Mouse (Mus musculus): ENCODE measurements around the gene Nutf2-ps1. TPM values are rescaled to one million over a fixed set of nuclear protein-coding genes. Genes with fewer than 3 reads are reported as not detected.

Nutf2-ps1 gene
- total RNA-seq, 2 experiments from 2014 or later: 88.1 to 98.9 TPM

DNA sequence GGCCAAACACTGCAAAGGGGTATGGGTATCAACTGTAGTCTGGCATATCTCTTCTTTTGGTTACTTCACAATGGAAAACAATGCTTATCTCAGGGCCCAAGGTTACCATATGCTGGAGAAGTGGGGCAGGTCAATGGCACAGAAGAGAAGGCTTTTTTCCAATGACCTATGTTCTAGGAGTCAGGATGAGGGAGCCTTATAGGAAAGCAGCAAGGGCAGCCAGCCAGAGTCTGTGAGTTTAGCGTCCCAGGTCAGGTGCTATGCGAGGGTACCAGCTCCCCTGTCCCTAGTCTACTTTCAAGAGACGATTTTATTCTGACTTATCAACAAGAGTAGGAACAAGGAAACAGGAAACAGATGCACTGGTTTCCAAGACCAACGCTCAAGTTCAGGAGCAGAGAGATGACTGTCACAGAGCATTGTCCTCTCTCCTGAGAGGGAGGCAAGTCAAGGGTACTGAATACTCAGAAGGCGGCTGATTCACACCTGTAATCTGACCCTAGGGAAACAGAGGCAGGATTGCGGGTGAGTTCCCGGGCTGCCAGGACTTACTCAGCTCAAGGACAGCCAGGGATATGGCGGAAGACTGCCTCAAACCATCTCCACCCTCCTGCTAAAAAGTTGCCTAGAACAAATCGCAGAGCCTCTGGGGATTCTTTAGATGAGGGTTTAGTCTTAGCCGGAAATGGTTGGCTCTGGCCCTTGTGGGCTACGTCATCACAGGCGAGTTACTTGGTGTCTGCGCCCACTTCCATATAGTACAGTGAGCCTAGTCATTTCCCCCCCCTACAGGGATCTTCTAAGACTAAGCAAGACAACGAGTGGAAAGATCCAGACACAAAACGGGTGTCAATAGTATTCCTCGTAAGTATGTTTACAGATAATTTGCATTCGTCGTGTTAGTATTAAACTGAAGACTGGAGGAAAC is 17.1 kb downstream of the Nutf2-ps1 start:
- no peak for DNase-seq (ENCODE audit: low spot score in 2 of 2)

GRCm38 (mm10) chr19:53571056-53571455 is 17.8 kb downstream of the Nutf2-ps1 start:
- no peak for DNase-seq (ENCODE audit: low spot score in 2 of 2)

- no peak for DNase-seq (ENCODE audit: low spot score in 2 of 2)
Observed at GRCm38 (mm10) chr19:53568553-53568952, 20.3 kb downstream of the Nutf2-ps1 start.

DNA sequence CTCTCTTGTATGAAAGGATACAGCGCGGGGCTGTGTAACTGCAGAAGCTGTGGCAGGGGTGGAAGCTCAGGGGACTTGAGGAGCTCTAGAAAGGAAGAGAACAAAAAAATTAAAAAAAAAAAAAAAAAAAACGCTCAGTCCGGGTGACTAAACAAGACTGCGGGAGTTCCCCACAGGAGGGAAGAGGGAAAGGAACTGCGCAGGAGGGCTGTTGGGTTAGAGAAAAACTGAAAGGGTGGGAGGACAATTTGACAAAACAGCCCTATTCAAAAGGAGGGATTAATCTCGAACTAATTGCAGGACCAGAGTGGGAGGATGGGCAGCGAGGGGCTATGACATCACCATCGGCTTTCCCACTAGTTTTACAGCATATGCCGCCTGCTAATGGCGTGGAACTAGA is 21.0 kb downstream of the Nutf2-ps1 start:
- no peak for DNase-seq (ENCODE audit: low spot score in 2 of 2)

DNA sequence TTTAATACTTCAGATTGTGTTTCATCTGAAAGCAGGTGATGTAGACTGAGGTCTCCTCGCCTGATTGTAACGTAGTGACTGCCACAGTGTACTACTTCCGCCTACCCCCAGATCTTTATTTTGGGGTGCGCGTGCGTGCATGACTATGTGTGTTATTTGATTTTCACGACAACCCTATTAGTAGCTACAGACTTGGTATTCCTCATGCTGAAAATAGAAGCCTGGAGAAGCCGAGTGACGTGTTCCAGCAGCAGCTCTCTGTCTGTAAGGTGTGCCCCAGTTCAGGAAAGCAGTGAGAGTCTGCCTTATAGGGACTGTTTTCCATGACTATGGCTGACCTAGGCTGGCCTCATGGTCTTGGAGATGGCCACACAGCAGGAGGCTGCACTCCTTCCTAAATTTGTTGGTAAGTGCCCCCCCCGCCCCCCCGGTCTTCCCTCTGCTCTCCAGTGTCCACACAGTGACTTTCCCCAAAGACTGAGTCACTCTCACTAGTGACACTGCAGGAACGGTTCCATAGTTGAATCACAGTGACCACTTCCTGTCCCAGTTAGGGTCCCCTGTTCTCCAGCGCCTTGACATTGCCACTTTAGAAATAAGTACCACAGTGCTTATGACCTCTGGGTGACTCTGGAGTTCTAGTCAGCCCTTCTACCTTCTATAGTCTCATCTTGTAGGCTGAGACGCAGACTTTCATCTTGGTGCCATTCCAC is 23.1 kb downstream of the Nutf2-ps1 start:
- no peak for DNase-seq (ENCODE audit: low spot score in 2 of 2)

DNA sequence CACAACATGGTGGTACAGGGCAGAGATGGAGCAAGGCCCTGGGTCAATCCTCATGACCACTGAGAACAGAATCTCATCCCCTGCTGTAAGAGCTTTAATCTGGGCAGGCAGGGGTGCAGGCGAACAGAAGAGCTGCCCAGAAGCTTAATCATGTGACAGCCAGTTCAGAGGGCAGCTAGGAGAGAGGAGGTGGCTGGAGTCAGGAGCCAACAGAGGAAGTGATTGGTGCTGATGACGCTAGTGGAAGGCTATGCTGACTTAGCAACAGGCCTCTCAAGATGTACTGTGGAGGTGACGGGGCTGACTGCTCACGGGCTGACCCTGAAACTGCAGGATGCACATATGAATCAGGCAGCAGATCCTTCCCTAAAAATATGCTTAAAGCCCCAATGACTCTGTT is 24.7 kb downstream of the Nutf2-ps1 start:
- no peak for DNase-seq (ENCODE audit: low spot score in 2 of 2)

GRCm38 (mm10) chr19:53560436-53560835 is 28.4 kb downstream of the Nutf2-ps1 start:
- DNase-seq (ENCODE audit: low spot score in 2 of 2): no peak

DNA sequence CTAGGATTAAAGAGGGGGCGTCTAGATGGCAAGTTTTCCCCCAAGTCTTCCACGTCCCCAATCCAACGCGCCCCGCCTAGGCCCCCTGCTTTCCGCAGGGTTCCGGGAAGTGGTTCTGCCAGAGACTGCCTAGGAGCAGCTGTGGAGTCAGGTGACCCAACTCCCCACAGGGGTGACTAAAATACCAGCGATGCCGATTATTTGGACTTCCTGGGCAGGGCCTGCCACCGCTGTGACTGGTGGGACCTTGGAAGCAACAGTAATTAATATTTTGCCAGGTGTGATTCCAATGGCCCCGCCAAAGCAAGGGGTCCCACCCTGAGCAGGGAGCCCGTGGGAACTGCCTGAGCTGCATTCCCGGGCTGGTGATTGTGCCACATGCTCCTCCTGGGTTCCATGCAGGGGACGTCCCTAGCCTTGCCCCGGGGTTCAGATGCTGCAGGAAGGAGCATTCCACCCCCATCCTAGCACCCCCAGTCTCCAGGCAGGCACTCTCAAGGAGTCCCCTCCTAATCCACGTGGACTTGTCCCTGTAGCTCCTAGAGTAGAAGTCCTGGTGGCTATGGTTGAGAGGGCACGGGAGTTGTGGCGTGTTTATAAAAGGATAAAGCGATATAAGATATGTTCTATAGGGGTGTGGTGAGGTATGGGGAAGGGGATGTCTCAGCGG is 31.5 kb downstream of the Nutf2-ps1 start:
- no peak for DNase-seq (ENCODE audit: low spot score in 2 of 2)

GRCm38 (mm10) chr19:53556841-53557240 is 32.0 kb downstream of the Nutf2-ps1 start:
- DNase-seq (ENCODE audit: low spot score in 2 of 2): no peak

- DNase-seq (ENCODE audit: low spot score in 2 of 2): no peak
Observed at GRCm38 (mm10) chr19:53554981-53555616, 33.8 kb downstream of the Nutf2-ps1 start.

- DNase-seq (ENCODE audit: low spot score in 2 of 2): no peak
Observed at GRCm38 (mm10) chr19:53554402-53554801, 34.5 kb downstream of the Nutf2-ps1 start.

DNA sequence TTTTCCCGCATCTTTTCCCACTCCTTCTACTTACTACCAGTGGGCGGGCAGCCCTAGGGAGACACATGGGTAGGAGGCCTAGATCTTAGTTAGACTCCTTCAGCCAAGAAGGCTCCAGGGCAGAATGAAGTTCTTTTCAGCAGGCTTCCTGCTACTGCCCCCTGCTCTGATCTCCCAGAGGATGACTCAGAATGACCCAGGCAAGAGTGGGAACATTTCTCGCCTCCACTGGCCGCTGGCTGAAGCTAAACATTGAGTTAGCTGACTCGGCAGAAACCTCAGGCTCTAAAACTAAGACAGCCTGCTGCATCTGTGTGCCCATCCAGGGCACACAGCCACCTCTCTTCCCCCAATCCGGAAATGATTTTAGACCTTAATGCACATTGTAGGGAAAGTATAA is 36.1 kb downstream of the Nutf2-ps1 start:
- no peak for DNase-seq (ENCODE audit: low spot score in 2 of 2)

- DNase-seq (ENCODE audit: low spot score in 2 of 2): no peak
Observed at GRCm38 (mm10) chr19:53552216-53552786, 36.6 kb downstream of the Nutf2-ps1 start.

DNA sequence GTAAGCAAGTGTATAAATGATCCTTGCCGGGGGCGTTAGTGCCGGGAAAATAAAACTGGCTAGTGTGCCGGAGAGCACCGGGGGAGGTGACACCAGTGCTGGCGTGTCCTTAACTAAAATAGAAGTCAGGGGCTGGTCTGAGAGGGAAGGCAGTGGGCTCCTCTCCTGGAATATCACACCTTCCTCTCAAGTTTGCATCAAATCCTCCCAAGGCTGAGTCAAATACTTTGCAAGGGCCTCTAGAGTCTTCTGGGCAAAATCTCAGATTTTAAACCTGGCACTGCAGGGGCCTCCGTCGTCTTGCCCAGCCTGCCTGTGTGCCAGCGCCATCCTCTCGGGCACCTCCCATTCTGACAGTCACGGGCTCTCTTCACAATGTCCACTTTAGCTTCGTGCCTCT is 37.9 kb downstream of the Nutf2-ps1 start:
- no peak for DNase-seq (ENCODE audit: low spot score in 2 of 2)

DNA sequence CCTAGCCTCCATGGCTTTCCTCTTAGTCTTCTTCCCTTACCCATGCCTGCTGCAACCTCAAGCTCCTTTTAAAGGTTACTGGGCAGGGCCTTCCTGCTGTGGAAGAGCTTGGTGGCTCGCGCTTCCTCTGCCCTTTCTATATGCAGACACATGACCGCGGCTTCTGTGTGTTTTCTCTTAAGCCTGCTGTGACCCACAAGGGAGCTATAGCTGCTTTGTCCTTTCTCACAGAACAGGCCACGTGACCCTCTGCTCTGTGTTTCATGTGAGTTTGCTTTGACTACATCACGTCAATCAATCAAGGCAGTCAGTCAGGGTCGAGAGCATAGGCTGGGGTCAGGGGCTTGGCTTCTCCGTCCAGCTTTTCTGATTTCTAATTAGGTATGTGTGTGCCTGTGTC is 41.3 kb downstream of the Nutf2-ps1 start:
- no peak for DNase-seq (ENCODE audit: low spot score in 2 of 2)

- no peak for DNase-seq (ENCODE audit: low spot score in 2 of 2)
Observed at GRCm38 (mm10) chr19:53544923-53545561, 43.8 kb downstream of the Nutf2-ps1 start.

- DNase-seq (ENCODE audit: low spot score in 2 of 2): no peak
Observed at GRCm38 (mm10) chr19:53543602-53544001, 45.3 kb downstream of the Nutf2-ps1 start.

DNA sequence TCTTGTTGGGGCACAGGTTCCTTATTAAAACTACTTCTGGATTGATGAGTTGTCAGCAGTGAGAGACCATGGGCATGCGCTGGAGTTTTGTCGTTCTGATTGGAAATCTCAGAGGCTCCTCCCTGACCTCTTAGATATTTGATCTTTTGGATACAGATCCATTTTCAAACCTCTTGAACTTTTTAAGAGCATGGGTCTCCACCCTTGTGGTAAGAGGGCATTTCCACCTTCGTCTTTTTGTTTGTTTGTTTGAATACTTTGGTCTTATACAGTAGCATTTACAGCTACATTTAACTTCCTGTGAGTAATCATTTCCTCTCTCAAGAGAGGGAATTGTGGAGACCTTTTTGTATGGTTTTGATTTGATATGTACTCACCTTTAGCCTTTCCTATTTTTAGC is 49.6 kb downstream of the Nutf2-ps1 start:
- no peak for DNase-seq (ENCODE audit: low spot score in 2 of 2)

- no peak for DNase-seq (ENCODE audit: low spot score in 2 of 2)
Observed at GRCm38 (mm10) chr19:53538796-53539195, 50.1 kb downstream of the Nutf2-ps1 start.
